Mouse (Mus musculus): Measurements from ENCODE around the gene Itgb7.

Gene Itgb7

GRCm38 (mm10) chr15:102193652-102194051 lies 38.1 kb downstream of the Itgb7 start:
- no peak for DNase-seq (ENCODE audit: low spot score in 2 of 2)

- no peak for DNase-seq (ENCODE audit: low spot score in 2 of 2)
These were observed 38.8 kb downstream of the Itgb7 start for GRCm38 (mm10) chr15:102192820-102193386.

GRCm38 (mm10) chr15:102192271-102192812 lies 39.4 kb downstream of the Itgb7 start:
- no peak for DNase-seq (ENCODE audit: low spot score in 2 of 2)

- no peak for DNase-seq (ENCODE audit: low spot score in 2 of 2)
These were observed 40.0 kb downstream of the Itgb7 start for GRCm38 (mm10) chr15:102191699-102192098.

DNA sequence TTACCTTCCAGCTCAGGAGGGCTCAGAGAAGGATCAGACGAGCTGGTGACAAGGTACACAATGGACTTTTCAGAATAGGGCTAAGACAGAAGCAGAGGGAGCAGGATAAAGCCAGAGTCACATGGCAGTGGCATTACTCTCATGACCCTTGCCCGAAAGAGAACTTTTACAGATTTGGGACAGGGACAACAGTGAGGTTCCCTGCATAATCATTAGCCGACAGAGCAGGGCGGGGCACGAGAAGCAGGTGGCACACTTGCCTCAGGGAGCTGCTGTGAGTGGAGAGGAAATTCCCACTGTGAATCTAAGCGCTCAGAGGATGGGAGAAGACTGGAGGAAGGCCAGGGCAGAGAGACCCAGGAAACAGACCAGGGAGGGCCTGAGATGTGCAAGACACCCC lies 42.9 kb downstream of the Itgb7 start:
- no peak for DNase-seq (ENCODE audit: low spot score in 2 of 2)

DNA sequence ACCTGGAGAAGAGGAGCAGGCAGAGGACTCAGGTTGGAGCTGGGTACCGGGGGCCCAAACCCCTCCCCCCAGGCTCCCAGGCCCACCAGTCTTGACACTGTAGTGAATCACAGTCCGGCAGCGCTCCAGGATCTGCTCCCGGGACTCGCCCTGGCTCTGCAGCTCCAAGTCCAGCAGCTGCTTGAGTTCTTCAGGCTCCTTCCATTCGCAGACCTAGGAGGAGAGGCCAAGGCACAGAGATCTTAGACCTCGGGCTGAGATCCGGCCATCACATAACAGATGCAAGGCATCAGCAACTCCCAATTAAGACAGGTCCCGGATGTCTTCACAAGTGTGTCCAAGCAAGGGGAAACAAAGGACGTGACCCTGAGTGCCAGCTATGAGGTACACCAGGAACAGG lies 43.6 kb downstream of the Itgb7 start:
- no peak for DNase-seq (ENCODE audit: low spot score in 2 of 2)

DNA sequence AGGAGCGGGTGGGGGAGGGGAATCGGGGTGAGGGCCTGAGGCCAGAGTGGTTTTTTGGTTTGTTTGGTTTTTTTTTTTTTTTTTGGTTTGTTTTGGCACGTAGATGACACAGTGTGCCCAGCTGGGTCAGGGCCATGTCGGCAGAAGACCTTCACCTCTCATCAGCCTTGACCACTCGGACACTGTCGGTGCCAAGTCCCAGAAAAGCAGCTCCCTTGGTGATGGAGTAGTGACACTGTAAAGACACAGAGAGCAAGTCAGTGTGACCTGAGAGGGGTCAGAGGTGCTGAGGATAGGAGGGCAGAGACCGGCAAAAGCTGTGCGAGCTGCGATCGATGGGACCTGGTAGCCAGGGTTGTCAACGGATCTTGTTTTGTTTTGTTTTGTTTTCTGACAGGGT lies 45.5 kb downstream of the Itgb7 start:
- no peak for DNase-seq (ENCODE audit: low spot score in 2 of 2)

- no peak for DNase-seq (ENCODE audit: low spot score in 2 of 2)
These were observed 48.7 kb downstream of the Itgb7 start for GRCm38 (mm10) chr15:102183076-102183475.

DNA sequence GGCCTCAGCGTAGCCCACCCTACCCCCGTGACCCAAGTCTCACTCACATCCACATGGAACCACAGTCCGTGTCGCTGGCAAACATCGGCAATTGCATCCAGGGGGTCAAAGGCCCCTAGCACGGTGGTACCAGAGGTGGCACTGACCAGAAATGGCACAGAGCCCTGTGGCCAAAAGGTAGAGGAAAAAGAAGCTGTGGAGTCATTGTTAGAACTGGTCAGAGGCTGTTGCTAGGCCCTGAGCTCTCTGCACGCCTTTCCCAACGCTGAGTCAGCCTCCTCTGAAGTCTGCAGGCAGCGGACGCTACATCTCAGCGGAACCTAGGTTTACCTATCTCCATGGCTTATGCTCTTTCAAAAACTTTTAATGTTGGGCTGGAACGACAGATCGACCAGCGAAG lies 51.8 kb downstream of the Itgb7 start:
- DNase-seq (ENCODE audit: low spot score in 2 of 2), result no peak

- no peak for DNase-seq (ENCODE audit: low spot score in 2 of 2)
These were observed 52.6 kb downstream of the Itgb7 start for GRCm38 (mm10) chr15:102179106-102179505.

GRCm38 (mm10) chr15:102178279-102178678 lies 53.5 kb downstream of the Itgb7 start:
- DNase-seq (ENCODE audit: low spot score in 2 of 2), result peak; percentile 70 to 87

GRCm38 (mm10) chr15:102177417-102177816 lies 54.3 kb downstream of the Itgb7 start:
- no peak for DNase-seq (ENCODE audit: low spot score in 2 of 2)

DNA sequence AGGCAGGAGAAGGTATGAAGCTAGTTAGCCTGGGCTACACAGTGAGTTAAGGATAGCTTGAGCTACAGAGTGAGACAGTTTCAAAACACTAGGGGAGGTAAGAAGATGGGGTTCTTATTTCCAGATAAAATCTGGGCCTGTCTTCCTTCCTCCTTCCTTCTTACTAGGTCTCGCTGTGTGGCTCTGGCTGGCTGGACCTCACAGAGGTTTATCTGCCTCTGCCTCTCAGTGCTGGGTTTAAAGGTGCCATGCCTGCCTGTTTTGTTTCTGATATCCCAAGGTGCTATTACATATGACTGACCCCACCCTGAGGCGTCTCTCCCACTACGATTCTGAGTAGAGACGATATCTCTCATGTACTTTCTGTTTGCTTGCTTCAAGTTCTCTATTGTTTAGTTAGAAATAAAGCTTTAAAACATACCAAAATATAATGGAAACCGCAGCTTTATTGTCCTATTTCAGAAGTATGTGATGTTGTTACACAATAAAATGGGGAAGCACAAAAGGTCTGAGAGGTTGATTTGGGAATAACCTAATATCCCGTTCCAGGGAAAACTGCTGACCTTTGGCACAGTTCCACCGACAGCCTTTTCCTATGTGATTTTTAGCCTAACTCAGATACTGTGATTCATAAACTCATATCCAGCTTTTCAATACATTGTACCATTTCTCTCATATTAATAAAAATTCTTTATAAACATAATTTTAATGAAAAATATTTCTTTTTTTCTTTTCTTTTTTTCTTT lies 55.0 kb downstream of the Itgb7 start:
- DNase-seq (ENCODE audit: low spot score in 2 of 2), result no peak

DNA sequence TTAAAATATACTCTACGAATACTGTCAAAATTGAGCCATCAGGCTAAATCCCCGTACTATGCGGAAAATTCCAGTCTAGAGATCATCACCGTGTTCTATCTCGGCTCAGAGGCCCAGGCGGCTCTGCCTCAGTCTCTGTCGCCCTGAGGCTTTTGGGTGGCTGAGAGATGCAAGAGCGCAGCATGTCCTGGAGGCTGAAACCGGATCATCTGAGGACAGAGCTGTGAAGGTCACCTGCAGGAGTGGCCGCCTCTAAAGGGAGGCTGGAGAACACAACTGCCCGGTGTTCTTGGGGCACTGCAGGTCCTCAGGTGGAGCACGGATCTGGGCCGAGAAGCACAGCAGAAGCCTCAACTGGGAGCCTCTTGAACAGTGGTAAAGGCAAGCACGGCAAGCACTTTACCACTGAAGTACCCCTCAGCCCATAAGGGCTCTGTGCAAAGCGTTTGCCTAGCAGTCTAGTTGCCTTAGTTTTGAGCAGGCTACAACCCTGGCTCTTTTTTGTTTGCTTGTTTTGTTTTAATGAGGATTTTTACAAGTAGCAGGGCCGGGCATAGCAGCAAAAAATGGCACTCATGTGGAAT lies 55.9 kb downstream of the Itgb7 start:
- no peak for DNase-seq (ENCODE audit: low spot score in 2 of 2)

GRCm38 (mm10) chr15:102173581-102173980 lies 58.2 kb downstream of the Itgb7 start:
- no peak for DNase-seq (ENCODE audit: low spot score in 2 of 2)

- DNase-seq (ENCODE audit: low spot score in 2 of 2), result no peak
These were observed 62.7 kb downstream of the Itgb7 start for GRCm38 (mm10) chr15:102169064-102169463.

- DNase-seq (ENCODE audit: low spot score in 2 of 2), result no peak
These were observed 64.1 kb downstream of the Itgb7 start for GRCm38 (mm10) chr15:102167620-102168021.

Measured in thymus, postnatal 10 days (tissue).